Mouse (Mus musculus): ENCODE results near the gene Atg10.

GRCm38 (mm10) chr13:91175347-91175746 is 48.4 kb downstream of the Atg10 start:
- TF ChIP-seq CTCF (conservative IDR thresholded peaks at IDR 0.05; ENCODE audit: low read length) (no peak), POU5F1 (IDR thresholded peaks at IDR 0.05; ENCODE audit: borderline replicate concordance, low read length) (no peak), NANOG (IDR thresholded peaks at IDR 0.05; ENCODE audit: borderline replicate concordance, low read length) (peak; percentile 54; the same call in 1 of the 2 replicates)

Measured in E14TG2a.4 (cell line).